Mouse (Mus musculus) midbrain, embryonic 12.5 days (tissue): ENCODE results near the gene Abi3. TPM values are rescaled to one million over a fixed set of nuclear protein-coding genes. Genes with fewer than 3 reads are reported as not detected.

Experiments used
- ATAC-seq: fragments of 200-750 bp; cut with Nextera tagmentation; 2 replicates; pipeline ENCODE4 v1.8.0; 2017; ENCODE audit warnings: low read depth, moderate TSS enrichment, moderate library complexity; ENCODE audit not compliant: low FRiP score
- H3K27ac ChIP-seq: fragments of 300-500 bp; sonication (generic); replicated peaks from 2 replicates; pipeline ENCODE4 v1.5.1; 2016; ENCODE audit warnings: mild to moderate bottlenecking
- H3K27me3 ChIP-seq: fragments of 300-500 bp; sonication (generic); 2 replicates; pipeline ENCODE4 v1.6.1; 2016; ENCODE audit warnings: mild to moderate bottlenecking
- H3K36me3 ChIP-seq: fragments of 300-500 bp; sonication (generic); 2 replicates; pipeline ENCODE4 v1.6.1; 2016
- H3K4me1 ChIP-seq: fragments of 300-500 bp; sonication (generic); 2 replicates; pipeline ENCODE4 v1.6.1; 2016
- H3K4me2 ChIP-seq: fragments of 300-500 bp; sonication (generic); replicated peaks from 2 replicates; pipeline ENCODE4 v1.6.1; 2016; ENCODE audit warnings: mild to moderate bottlenecking, moderate library complexity
- H3K4me3 ChIP-seq: fragments of 300-500 bp; sonication (generic); 2 replicates; pipeline ENCODE4 v1.5.1; 2016; ENCODE audit warnings: mild to moderate bottlenecking
- H3K9ac ChIP-seq: fragments of 300-500 bp; sonication (generic); replicated peaks from 2 replicates; pipeline ENCODE4 v1.6.1; 2016; ENCODE audit warnings: mild to moderate bottlenecking, moderate library complexity
- H3K9me3 ChIP-seq: fragments of 300-500 bp; sonication (generic); 2 replicates; pipeline ENCODE4 v1.6.1; 2016; ENCODE audit warnings: mild to moderate bottlenecking
- WGBS: fragments of 180-500 bp; shearing (Covaris S2); methylation state at CpG from one replicate; pipeline ENCODE4 v1.1.7; 2016; 5-methylcytosine and 5-hydroxymethylcytosine counted together
- polyA plus RNA-seq: library from polyadenylated mRNA; unstranded; fragments of >200 nt; fragmentation: Nextera tagmentation; extraction: Ambion mirVana; gene quantifications from 2 replicates; pipeline ENCODE4 v1.2.1, GENCODE M21; 2016

The Abi3 gene
- polyA plus RNA-seq, 1 experiment from 2014 or later: 1.8 TPM

DNA sequence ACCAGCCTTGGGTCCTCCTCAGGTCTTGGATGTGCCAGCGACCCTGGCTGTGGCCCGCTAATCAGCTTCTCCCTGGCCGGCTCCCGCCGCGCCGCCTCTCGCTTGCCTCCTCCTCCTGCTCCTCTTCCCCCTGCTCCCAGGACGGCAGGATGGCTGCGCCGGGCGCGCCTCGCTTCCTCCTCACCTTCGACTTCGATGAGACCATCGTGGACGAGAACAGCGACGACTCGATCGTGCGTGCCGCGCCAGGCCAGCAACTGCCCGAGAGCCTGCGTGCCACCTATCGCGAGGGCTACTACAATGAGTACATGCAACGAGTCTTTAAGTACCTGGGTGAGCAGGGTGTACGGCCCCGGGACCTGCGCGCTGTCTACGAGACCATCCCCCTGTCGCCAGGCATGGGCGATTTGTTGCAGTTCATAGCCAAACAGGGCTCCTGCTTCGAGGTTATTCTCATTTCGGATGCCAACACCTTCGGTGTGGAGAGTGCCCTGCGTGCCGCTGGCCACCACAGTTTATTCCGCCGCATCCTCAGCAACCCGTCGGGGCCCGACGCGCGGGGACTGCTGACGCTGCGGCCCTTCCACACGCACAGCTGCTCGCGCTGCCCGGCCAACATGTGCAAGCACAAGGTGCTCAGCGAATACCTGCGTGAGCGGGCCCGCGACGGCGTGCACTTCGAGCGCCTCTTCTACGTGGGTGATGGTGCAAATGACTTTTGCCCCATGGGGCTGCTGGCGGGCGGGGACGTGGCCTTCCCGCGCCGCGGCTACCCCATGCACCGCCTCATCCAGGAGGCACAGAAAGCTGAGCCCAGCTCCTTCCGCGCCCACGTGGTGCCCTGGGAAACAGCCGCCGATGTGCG, 11.6 kb downstream of the Abi3 start:
- Histone ChIP-seq H3K4me2 (peak overlapping the region; percentile 44), H3K4me3 (peak overlapping the region; percentile 29), H3K9me3 (no peaks in the 10 kb centered on the region), H3K36me3 (no peaks in the 10 kb centered on the region), H3K4me1 (peaks cover 24% of the 10 kb centered on the region), H3K9ac (0 out of 2 replicates have a peak overlapping the region, but pooled peaks have one; percentile 28), H3K27ac (no peak overlapping the region), H3K27me3 (peaks cover 98% of the 10 kb centered on the region)
- ATAC-seq: no peak
- 4% methylated on average over 80 of the region's 80 CpGs for WGBS

DNA sequence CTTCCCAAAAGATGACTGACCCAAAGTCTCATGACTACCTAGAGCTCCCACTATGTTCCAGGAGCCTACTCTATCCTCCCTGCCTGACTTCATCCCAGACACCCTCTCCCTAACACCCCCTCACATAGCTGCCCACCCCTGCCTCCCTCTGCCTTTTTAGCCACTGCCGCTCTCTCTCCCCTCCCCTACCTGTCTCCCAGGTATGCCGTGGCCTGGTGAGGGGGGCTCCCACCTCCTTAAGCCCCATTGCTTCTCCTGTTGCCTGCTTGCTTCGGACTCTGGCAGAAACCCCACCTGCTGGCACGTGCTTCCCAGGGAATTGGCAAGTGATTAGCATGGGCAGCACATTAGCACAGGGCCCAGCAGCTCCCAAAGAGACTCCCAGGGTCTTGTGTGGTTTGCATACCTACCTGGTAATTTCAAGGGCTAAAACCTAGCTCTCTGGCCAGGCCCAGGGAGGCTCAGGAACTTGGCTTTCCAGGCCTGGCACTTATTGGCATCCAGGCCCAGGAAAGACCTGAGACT, 12.7 kb downstream of the Abi3 start:
- no peak for ATAC-seq
- Histone ChIP-seq H3K36me3 (no peaks in the 10 kb centered on the region), H3K4me2 (no peak overlapping the region), H3K27ac (no peak overlapping the region), H3K9me3 (no peaks in the 10 kb centered on the region), H3K27me3 (peaks cover 98% of the 10 kb centered on the region), H3K9ac (no peak overlapping the region), H3K4me1 (peaks cover 28% of the 10 kb centered on the region), H3K4me3 (0 out of 2 replicates have a peak overlapping the region, but pooled peaks have one; percentile 29)
- WGBS: 33% methylated on average over 4 of the region's 4 CpGs

DNA sequence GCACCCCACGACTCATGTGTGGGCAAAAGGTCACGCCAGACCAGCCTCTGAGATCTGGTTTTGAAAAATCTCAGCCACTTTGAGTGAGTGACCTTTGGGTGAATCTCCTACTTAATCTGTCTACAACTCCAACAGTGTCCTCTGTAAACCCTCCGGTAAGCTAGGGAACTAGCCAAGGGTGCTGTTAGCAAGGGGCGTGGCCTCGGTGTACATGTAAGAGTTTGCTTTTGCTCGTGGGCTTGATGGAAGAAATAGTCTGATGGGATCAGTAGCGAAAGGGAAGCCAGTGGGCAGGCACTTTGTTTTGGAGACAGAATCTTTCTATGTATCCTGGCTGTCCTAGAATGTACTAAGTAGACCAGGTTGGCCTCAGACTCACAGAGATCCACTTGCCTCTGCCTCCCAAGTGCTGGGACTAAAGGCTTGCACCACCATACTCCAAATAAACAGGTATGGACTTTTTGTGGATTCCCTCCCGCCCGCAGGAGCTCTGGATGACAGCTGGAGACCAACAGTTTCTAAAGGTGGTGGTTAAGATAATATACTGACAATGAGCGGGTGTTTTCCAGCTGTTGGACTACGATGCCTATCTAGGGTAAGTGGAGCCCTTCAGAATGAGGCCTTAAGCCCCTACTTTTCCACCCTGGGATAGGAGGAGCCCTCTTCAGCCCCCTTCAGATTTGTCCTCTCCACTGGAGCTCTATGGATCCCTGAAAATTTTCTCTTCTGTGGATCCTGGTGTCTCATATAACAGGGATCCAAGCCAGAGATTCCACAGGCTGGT, 13.9 kb downstream of the Abi3 start:
- Histone ChIP-seq H3K27me3 (peaks cover 92% of the 10 kb centered on the region), H3K4me2 (no peak overlapping the region), H3K4me1 (peaks cover 25% of the 10 kb centered on the region), H3K4me3 (no peak overlapping the region), H3K9ac (no peak overlapping the region), H3K9me3 (no peaks in the 10 kb centered on the region), H3K36me3 (no peaks in the 10 kb centered on the region), H3K27ac (no peak overlapping the region)
- WGBS: 79% methylated on average over 11 of the region's 11 CpGs
- no peak for ATAC-seq

DNA sequence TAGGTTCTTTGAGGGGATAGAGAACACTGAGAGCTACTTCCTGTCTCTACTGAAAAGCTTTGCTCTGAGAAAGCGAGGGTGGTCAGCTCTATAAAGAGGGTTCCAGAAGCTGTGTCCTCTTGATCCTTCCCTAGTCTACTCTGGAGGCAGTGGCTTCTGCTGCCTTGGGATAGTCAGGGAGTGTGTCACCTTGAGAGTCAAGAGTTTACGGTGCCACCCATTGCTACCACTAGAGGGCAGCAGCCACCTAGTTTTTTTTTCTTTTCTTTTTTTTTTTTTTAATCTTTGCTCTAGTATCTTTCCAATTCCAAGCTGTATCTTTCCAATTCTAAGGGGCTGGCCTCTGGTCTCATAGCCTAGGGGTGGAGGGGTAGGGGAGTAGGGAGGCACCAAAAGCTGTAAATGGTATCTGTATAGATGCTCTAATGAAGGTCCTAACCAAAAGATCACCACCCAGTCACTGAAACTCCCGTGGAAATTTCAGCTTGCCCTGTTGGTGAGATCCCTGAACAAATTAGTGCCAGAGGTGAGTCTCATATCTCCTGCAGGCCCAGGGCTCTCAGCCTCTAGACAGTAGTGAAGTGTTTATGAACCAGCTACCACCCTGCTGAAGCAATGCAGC, 14.7 kb downstream of the Abi3 start:
- Histone ChIP-seq H3K9ac (no peak overlapping the region), H3K9me3 (no peaks in the 10 kb centered on the region), H3K4me1 (peaks cover 24% of the 10 kb centered on the region), H3K4me2 (no peak overlapping the region), H3K27ac (no peak overlapping the region), H3K4me3 (no peak overlapping the region), H3K36me3 (no peaks in the 10 kb centered on the region), H3K27me3 (peaks cover 92% of the 10 kb centered on the region)
- 18% methylated on average over 3 of the region's 3 CpGs for WGBS
- no peak for ATAC-seq

DNA sequence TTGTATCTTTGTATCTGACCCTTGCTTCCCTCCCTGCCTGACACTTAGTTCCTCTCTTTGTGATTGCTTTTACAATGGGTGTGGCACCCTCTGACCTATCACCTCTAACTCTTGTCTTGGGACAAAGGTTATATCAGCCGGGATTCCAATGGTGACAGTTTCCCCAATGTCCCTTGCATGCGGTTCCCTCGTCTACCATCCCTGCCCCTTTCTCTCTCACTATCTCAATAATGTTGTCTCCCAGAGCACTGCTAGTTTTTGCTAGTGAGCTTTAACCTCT, 15.2 kb downstream of the Abi3 start:
- Histone ChIP-seq H3K9ac (no peak overlapping the region), H3K9me3 (no peaks in the 10 kb centered on the region), H3K27ac (no peak overlapping the region), H3K4me3 (no peak overlapping the region), H3K27me3 (peaks cover 92% of the 10 kb centered on the region), H3K36me3 (no peaks in the 10 kb centered on the region), H3K4me2 (no peak overlapping the region), H3K4me1 (peaks cover 24% of the 10 kb centered on the region)
- WGBS: 32% methylated on average over 3 of the region's 3 CpGs
- no peak for ATAC-seq

DNA sequence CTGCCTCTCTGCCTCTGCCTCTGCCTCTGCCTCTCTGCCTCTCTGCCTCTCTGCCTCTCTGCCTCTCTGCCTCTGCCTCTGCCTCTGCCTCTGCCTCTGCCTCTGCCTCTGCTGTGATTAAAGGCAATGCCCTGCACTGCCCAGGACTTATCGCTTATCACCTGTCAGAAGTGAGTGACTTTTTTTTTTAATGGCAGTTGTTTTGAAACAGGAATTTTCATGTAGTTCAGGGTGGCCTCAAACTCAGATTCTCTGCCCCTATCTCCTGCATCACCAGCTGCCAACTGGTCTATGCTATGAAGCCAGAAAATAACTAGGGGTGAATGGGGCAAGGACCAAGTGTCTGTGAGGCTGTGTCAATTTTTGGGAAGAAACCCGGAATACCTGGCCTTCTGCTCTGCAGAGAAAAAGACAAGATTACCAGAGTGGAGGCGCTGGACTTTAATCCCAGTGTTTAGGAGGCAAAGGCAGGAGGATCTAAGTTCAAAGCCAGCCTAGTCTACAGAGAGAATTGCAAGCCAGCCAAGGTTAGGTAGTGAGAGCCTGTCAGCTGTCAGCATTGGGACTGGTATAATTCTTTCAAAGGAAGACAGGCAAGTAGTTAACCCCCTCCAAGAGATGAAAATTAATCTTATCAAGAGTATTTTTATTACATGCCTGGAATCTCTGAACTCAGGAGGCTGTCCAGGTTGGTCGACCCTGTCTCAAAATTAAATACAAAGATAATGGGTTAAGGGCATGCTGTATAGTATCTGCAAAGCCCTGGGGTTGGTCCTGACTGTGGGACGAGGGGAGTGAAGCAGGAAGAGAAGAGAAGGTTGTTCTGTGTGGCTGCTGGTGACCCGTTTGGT, 15.7 kb downstream of the Abi3 start:
- Histone ChIP-seq H3K27ac (no peak overlapping the region), H3K4me3 (no peak overlapping the region), H3K9ac (no peak overlapping the region), H3K4me1 (peaks cover 24% of the 10 kb centered on the region), H3K9me3 (no peaks in the 10 kb centered on the region), H3K36me3 (no peaks in the 10 kb centered on the region), H3K27me3 (peaks cover 92% of the 10 kb centered on the region), H3K4me2 (no peak overlapping the region)
- ATAC-seq: no peak
- 58% methylated on average over 6 of the region's 6 CpGs for WGBS

DNA sequence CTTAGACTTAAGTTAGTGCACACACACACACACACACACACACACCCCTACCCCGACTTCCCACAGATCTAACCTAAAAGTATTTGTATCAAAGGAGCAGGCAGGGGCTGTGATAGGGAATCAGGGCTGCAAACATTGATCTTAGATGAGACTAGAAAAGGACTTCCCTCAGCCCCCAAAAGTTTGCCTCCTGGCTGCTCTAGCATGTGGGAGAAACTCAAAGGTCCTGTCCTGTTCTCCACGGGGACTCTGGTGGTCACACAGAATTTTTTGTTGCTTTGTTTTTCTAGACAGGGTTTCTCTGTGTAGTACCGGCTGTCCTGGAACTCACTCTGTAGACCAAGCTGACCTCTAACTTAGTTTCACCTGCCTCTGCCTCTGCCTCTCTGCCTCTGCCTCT, 16.7 kb downstream of the Abi3 start:
- no peak for ATAC-seq
- Histone ChIP-seq H3K9me3 (no peaks in the 10 kb centered on the region), H3K27me3 (peaks cover 84% of the 10 kb centered on the region), H3K27ac (no peak overlapping the region), H3K4me1 (peaks cover 19% of the 10 kb centered on the region), H3K4me2 (0 out of 2 replicates have a peak overlapping the region, but pooled peaks have one; percentile 96), H3K9ac (no peak overlapping the region), H3K36me3 (no peaks in the 10 kb centered on the region), H3K4me3 (no peak overlapping the region)
- 59% methylated on average over 3 of the region's 3 CpGs for WGBS

DNA sequence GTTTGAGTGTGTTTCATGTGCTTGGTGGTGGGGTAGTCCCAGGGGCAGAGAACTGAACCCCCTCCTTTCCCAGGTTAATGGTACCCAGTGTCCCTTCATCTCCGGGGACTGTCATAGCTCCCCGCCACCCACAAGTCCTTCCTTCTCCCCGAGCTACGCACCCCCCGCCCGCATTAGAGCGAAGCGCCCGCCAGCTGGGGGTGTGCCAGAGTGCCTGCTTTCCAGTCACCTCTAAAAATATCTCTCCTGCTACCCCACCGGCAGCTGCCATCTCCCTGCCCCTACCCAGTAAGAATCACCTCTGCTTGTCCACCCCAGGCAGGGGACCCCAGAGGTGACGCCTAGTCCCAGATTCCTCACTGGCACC, 17.4 kb downstream of the Abi3 start:
- no peak overlapping the region for H3K27ac ChIP-seq
- WGBS: 6% methylated on average over 11 of the region's 11 CpGs
- no peak for ATAC-seq
- H3K4me3 ChIP-seq: peak overlapping the region; percentile 53
- H3K36me3 ChIP-seq: no peaks in the 10 kb centered on the region
- H3K4me1 ChIP-seq: peaks cover 14% of the 10 kb centered on the region
- peak overlapping the region; percentile 96 for H3K4me2 ChIP-seq
- H3K9ac ChIP-seq: peak overlapping the region; percentile 59
- H3K9me3 ChIP-seq: no peaks in the 10 kb centered on the region
- H3K27me3 ChIP-seq: peaks cover 78% of the 10 kb centered on the region

DNA sequence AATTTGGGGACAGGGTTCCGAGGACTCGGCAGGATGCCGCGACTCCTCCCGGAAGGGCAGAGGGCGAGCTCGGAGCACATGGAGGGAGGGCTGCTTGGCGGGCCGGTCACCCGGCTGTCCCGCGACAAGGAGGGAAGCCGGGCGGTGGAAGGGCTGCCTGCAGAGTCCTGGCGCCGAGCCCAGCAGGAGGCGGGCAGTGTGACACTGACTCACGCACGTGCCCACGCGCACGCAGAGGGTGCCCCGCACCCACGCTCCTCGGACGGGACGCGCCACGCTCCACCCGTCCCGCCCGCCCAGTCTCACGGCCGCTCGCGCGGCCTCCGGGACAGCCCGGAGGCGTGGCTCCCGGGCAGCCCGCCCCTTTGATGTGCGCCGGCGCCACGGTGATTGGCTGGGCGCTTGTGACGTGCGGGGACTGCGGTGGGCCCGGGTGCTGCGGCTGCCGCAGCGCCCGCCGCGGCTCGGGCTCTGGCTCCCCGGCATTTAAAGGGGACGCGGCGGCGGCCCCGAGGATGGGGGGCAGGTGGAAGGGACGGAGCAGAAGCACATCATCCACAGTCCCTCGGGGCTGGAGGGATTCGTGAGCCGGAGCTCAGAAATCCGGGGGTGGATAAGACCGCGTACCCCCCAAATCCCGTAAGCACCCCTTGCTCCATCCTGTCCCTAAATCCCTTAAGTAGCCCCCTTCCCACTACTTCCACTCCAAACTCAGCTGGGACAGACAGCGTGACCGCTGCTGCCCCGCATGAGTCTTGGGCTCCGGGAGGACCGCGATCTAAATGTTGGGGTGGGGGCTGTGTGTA, 18.0 kb downstream of the Abi3 start, which contains the start of gene Phospho1:
Gene Phospho1, plus strand, starts transcription at position 429 of the 806 bp plus-strand sequence.
- Histone ChIP-seq H3K9ac (peak within 1 kb of the TSS; percentile 59), H3K4me1 (peaks cover 14% of the 10 kb centered on the region), H3K9me3 (no peaks in the 10 kb centered on the region), H3K36me3 (no peaks in the 10 kb centered on the region), H3K4me3 (peak within 1 kb of the TSS; percentile 53), H3K27me3 (peaks cover 72% of the 10 kb centered on the region), H3K27ac (0 out of 2 replicates have a peak within 1 kb of the TSS, but pooled peaks have one; percentile 15), H3K4me2 (peak within 1 kb of the TSS; percentile 96)
- WGBS: under 1% methylated on average over 43 of the region's 78 CpGs
- ATAC-seq: peak; percentile 98

DNA sequence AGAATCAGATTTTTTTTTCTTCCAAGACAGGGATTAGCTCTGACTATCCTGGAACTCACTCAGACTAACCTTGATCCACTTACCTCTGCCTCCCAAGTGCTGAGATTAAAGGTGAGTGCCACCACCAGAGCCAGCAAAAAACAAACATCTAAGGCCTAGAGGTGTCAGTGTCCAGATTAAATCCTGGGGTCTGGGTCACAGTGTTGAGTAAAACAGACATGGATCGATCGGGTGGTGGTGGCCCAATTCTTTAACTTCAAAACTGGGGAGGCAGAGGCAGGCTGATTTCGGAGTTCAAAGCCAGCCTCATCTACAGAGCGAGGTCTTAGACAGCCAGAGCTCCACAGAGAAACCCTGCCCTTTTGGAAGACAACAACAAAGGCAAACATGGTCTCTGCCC, 19.8 kb downstream of the Abi3 start:
- H3K36me3 ChIP-seq: no peaks in the 10 kb centered on the region
- no peak overlapping the region for H3K4me2 ChIP-seq
- no peak overlapping the region for H3K27ac ChIP-seq
- H3K9me3 ChIP-seq: no peaks in the 10 kb centered on the region
- no peak overlapping the region for H3K9ac ChIP-seq
- peaks cover 14% of the 10 kb centered on the region for H3K4me1 ChIP-seq
- no peak overlapping the region for H3K4me3 ChIP-seq
- peaks cover 55% of the 10 kb centered on the region for H3K27me3 ChIP-seq
- no peak for ATAC-seq
- 96% methylated on average over 4 of the region's 4 CpGs for WGBS
